Mouse (Mus musculus): Measurements from ENCODE around the gene Clec12b. TPM values are rescaled to one million over a fixed set of nuclear protein-coding genes. Genes with fewer than 3 reads are reported as not detected.
A peak's percentile ranks its signal among the peaks of the same experiment; 100 is the strongest.

Gene Clec12b
- polyA plus RNA-seq, 1 experiment from 2014 or later, result 0.12 TPM

DNA sequence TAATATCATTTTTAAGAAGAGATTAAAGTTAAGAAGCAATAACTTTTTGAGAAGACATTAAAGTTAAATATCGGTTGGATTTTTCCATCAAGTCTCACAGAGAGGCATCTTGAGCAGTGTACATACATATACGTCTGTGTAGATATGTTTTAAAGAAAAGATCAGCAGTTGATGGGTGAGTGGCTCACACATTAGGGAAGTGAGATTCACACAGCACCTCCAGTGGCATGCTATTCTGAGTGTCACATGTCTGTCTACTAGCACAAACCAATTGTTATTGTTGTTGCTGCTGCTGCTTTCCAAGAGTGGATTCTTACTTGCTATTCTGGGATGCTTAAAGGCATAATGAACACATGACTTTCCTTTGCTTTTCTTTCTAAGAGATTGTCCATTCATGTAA is 16.7 kb upstream of the Clec12b start:
- H3K27ac ChIP-seq, result no peak overlapping the region
- no peaks in the 10 kb centered on the region for H3K36me3 ChIP-seq
- ATAC-seq, result no peak
- no peak overlapping the region for H3K4me2 ChIP-seq (replicated peaks)
- no peak overlapping the region for H3K9ac ChIP-seq (replicated peaks)
- H3K4me1 ChIP-seq (replicated peaks), result no peaks in the 10 kb centered on the region
- no peaks in the 10 kb centered on the region for H3K27me3 ChIP-seq
- no peaks in the 10 kb centered on the region for H3K9me3 ChIP-seq
- no peak overlapping the region for H3K4me3 ChIP-seq (replicated peaks)
- WGBS, result 95% methylated on average over 2 of the region's 2 CpGs

DNA sequence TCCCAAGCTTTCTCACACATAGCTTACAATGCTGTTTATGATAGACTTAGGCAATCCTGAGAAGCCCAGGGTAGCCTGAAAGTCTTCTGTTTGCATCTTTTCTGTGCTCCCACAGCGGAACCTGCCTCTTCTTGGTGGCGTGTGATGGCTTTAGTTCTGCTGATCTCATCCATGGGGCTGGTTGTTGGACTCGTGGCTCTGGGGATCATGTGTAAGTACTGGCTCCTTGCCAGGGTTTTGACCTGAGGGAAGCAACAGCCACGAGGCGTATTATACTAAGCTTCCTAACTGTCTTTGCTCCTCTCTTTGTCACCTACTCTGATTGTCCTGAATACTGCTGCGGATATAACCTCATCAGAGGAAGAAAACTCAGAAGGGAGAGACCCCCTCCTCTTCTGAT is 14.3 kb upstream of the Clec12b start:
- no peaks in the 10 kb centered on the region for H3K4me1 ChIP-seq (replicated peaks)
- ATAC-seq, result no peak
- no peaks in the 10 kb centered on the region for H3K9me3 ChIP-seq
- 67% methylated on average over 6 of the region's 6 CpGs for WGBS
- no peak overlapping the region for H3K4me2 ChIP-seq (replicated peaks)
- H3K36me3 ChIP-seq, result no peaks in the 10 kb centered on the region
- no peak overlapping the region for H3K9ac ChIP-seq (replicated peaks)
- H3K27me3 ChIP-seq, result no peaks in the 10 kb centered on the region
- H3K4me3 ChIP-seq (replicated peaks), result no peak overlapping the region
- no peak overlapping the region for H3K27ac ChIP-seq

DNA sequence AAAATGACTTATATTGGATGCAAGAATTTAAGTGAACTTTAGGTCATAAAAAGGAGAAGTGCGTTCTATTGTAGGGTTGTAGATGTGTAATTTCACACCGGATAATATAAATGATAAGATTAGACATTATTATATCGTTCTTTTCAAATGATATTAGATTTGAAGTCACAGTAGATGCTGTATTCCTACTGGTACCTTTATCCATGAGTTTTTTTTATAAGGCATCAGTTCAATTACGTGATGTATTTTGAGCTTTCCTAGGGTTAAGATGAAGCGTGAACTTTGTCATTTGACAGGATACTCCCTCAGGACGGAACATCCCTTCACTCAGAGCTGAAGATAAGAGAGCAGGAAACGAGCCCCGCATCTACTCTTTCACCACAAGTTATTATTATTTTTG is 11.3 kb upstream of the Clec12b start, which contains the start of gene Clec1b:
Gene Clec1b (plus strand): TSS at position 301 of the 400 bp plus-strand sequence.
- Histone ChIP-seq H3K36me3 (no peaks in the 10 kb centered on the region), H3K27me3 (no peaks in the 10 kb centered on the region), H3K27ac (no peak within 1 kb of the TSS), H3K9me3 (no peaks in the 10 kb centered on the region), H3K9ac (replicated peaks) (no peak within 1 kb of the TSS), H3K4me2 (replicated peaks) (no peak within 1 kb of the TSS), H3K4me1 (replicated peaks) (no peaks in the 10 kb centered on the region), H3K4me3 (replicated peaks) (no peak within 1 kb of the TSS)
- no peak for ATAC-seq
- WGBS, result 91% methylated on average over 8 of the region's 8 CpGs

DNA sequence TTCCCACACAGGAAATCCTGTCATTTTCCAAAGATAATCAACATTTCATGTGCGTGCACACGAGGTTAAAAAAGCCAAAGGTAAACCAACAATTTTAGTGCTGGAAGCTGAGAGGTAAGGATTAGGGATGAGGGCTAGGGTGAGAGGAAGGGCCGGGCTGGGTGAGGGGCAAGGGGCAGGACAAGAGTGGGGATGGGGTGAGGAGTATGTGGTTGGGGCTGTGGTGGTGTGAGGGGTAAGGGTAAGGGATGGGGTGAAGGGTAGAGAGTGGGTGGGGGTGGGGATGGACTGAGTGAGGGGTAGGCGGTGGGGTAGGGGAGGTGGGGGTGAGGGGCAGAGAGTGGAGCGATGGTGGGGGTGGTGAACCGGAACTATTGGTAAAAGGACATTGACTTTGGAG is 8.1 kb upstream of the Clec12b start:
- Histone ChIP-seq H3K4me1 (replicated peaks) (no peaks in the 10 kb centered on the region), H3K9ac (replicated peaks) (no peak overlapping the region), H3K4me2 (replicated peaks) (no peak overlapping the region), H3K27me3 (no peaks in the 10 kb centered on the region), H3K36me3 (no peaks in the 10 kb centered on the region), H3K9me3 (no peaks in the 10 kb centered on the region), H3K4me3 (replicated peaks) (no peak overlapping the region), H3K27ac (no peak overlapping the region)
- WGBS, result 77% methylated on average over 6 of the region's 6 CpGs
- ATAC-seq, result peak; percentile 87

DNA sequence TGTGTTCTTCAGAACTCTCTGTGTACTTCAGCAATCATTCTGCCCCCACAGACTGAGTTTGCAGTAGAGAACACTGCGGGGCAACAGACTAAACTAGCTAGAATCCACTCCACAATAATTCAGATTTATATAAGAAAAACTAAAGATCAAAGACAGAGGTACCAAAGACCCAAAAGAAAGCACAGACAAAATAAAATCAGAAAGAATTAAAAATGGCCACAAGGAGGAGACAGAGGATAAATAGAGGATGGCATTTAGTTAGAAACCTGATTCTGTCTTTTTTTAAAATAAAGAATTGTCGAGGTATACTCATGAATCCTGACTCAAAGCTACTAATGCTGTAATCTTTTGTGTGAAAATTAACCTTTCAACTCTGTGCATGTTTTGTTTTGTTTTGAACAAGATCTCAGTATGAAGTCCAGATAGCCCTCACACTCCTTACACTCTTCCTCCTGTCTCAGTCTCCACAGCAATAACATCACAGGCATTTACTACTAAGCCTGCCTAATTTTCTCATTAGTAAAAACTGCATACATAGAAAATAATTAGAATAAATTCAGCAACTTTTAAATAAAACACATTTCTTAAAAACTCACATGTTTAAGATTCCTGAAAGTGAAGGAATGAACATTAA is 7.5 kb upstream of the Clec12b start:
- Histone ChIP-seq H3K9me3 (no peaks in the 10 kb centered on the region), H3K27ac (no peak overlapping the region), H3K27me3 (no peaks in the 10 kb centered on the region), H3K4me3 (replicated peaks) (no peak overlapping the region), H3K4me2 (replicated peaks) (no peak overlapping the region), H3K9ac (replicated peaks) (no peak overlapping the region), H3K4me1 (replicated peaks) (no peaks in the 10 kb centered on the region), H3K36me3 (no peaks in the 10 kb centered on the region)
- 32% methylated on average over 2 of the region's 2 CpGs for WGBS
- 0 out of 2 replicates have a peak, but pooled peaks have one; percentile 45 for ATAC-seq

DNA sequence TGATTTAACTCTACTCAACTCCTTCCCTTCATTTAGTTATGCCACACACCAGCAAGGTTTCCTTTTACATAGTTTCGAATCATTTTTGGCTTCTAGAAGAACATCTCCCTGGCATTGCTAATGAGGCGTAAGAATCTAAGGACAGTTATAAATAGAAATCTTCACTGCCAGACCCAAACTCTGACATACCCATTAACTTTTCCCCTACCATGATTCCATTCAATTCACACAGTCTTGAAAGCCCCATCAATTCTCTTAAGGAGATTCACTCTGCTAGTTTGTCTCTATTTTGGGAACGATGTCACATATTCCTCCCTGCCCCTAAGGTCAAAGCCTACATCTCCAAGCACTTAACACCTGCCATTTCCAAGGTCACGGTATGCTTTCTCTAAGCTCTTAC is 674 bp downstream of the Clec12b start:
- no peak for ATAC-seq
- no peak overlapping the region for H3K4me3 ChIP-seq (replicated peaks)
- WGBS, result 71% methylated on average over 4 of the region's 4 CpGs
- no peak overlapping the region for H3K27ac ChIP-seq
- no peaks in the 10 kb centered on the region for H3K27me3 ChIP-seq
- H3K9ac ChIP-seq (replicated peaks), result no peak overlapping the region
- H3K4me1 ChIP-seq (replicated peaks), result 0 out of 2 replicates have a peak, but pooled peaks cover 5% of the 10 kb centered on the region
- H3K36me3 ChIP-seq, result no peaks in the 10 kb centered on the region
- no peaks in the 10 kb centered on the region for H3K9me3 ChIP-seq
- no peak overlapping the region for H3K4me2 ChIP-seq (replicated peaks)

DNA sequence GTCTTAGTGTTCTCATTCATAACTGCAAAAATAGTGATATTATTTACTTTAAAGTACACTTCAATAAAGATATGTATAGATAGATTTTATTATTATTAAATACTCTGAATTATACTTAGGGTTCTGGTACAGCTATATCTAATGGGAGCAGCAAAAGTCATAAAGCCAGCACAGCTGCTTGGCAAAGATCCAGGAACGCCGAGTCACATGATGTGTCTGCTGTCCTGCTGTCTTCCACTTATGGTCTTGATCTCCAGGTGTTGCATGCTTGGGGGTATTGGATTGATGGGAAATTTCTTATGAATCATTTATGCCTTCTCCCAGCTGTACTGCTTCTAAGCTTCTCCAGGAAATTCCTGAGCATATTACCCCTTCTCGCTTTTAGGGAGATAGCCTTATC is 2.2 kb downstream of the Clec12b start:
- H3K4me2 ChIP-seq (replicated peaks), result no peak overlapping the region
- no peak overlapping the region for H3K27ac ChIP-seq
- 0 out of 2 replicates have a peak, but pooled peaks cover 5% of the 10 kb centered on the region for H3K4me1 ChIP-seq (replicated peaks)
- H3K27me3 ChIP-seq, result no peaks in the 10 kb centered on the region
- H3K4me3 ChIP-seq (replicated peaks), result no peak overlapping the region
- H3K9ac ChIP-seq (replicated peaks), result no peak overlapping the region
- H3K36me3 ChIP-seq, result no peaks in the 10 kb centered on the region
- H3K9me3 ChIP-seq, result no peaks in the 10 kb centered on the region
- 92% methylated on average over 3 of the region's 3 CpGs for WGBS
- no peak for ATAC-seq

DNA sequence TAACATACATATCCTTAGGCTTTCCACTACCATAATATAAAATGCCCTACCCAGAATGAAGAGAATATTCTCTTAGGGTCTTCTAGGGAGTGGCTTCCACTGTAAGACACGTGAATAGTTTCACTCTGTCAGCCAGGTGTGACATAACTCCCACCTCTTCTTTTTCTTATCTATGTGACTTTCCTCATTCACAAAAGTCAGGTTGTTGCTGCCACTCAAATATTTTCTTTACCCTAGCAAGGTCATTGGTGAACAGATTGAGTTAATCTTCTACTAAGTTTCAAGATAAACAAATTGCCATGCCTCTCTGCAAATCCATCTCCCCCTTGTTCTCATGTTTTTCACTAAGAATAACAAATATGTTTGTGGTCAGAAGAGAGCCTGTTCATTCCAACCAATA is 3.9 kb downstream of the Clec12b start:
- H3K27me3 ChIP-seq, result no peaks in the 10 kb centered on the region
- no peaks in the 10 kb centered on the region for H3K36me3 ChIP-seq
- ATAC-seq, result no peak
- no peaks in the 10 kb centered on the region for H3K9me3 ChIP-seq
- H3K9ac ChIP-seq (replicated peaks), result no peak overlapping the region
- H3K4me2 ChIP-seq (replicated peaks), result no peak overlapping the region
- H3K27ac ChIP-seq, result no peak overlapping the region
- 83% methylated on average over 1 of the region's 1 CpGs for WGBS
- H3K4me1 ChIP-seq (replicated peaks), result 0 out of 2 replicates have a peak, but pooled peaks cover 5% of the 10 kb centered on the region
- H3K4me3 ChIP-seq (replicated peaks), result no peak overlapping the region

DNA sequence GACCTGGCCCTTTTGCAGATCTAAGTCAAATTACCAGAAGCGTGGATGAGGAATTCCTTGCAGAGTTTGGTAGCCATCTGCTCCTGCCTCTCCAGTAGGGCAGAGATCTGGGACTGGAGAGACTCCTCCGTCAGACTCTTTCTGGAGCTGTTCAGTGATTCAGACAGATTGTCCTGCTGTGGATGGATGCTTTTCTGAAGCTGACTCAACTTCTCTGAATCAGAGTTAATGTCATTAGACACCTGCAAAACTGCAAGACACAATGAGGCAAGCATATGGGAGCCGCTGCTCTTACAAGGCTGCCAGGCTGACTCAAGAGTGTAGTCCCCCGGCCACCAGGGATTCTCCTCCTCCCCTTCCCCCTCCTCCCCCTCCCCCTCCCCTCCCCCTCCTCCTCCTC is 5.2 kb downstream of the Clec12b start:
- H3K4me1 ChIP-seq (replicated peaks), result 0 out of 2 replicates have a peak, but pooled peaks cover 3% of the 10 kb centered on the region
- no peak for ATAC-seq

DNA sequence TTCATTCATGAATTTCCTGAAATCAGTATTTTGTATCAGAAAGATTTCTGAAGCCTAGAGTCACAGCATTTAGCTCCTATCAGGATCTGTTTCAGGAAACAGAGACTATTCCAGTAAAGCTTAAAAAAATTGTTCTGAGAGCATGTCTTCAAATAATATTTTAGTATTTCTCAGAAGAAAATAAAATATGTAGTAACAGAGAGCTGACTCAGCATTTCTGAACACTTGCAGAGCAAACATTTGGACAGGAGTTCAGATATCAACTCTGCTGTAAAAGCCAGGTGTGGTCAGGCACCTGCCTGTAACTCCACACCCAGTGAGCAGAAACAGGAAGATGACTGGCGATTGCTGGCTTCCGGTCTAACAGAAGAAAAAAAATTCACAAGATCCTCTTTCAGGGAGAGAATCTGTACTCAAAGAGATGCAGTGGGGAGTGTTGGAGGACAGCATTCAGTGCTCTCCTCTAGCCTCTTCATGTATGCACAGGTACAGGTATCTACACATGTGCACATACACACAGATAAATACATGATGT is 10.7 kb downstream of the Clec12b start:
- ATAC-seq, result no peak
- 94% methylated on average over 2 of the region's 2 CpGs for WGBS

More for the DNA sequence above, 5.2 kb downstream of the Clec12b start:
- Histone ChIP-seq H3K27ac (no peak overlapping the region), H3K9me3 (no peaks in the 10 kb centered on the region; the same call in 1 of the 2 replicates), H3K9ac (replicated peaks) (no peak overlapping the region), H3K36me3 (no peaks in the 10 kb centered on the region), H3K4me2 (replicated peaks) (no peak overlapping the region), H3K27me3 (no peaks in the 10 kb centered on the region), H3K4me3 (replicated peaks) (no peak overlapping the region)
- 65% methylated on average over 4 of the region's 4 CpGs for WGBS

DNA sequence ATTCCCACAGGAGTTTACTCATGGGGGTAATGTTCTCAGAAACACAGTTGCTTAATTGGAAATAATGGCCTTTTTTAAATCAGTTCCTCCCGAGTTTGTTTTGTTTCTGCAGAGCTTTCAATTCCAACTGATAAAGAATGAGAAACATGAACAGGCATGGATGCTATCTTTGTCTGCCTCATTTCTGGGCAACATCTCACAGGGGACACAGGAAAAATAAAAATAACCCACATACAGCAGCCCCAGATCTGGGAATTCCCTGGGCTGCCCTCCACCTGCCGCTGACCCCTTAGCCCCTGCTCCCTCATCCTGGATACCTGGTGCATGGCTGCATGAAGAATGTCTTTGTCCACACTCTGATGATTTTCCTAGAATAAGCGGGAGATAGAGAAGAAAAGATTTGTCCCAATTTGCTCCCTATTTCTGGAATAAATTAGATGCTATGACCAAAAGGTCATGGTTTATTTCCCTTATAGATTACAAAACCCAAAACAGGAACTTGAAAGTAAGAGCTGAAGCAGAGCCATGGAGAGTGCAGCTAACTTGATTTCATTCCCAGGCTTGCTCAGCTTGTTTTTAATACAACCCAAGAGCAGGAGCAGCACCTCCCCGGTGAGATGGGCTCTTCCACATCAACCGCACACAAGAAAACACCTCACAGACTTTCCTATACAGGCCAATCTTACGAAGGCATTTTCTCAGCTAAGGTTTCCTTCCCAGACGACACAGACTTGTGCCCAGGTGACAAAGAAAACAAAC is 16.1 kb downstream of the Clec12b start:
- Histone ChIP-seq H3K4me1 (replicated peaks) (no peaks in the 10 kb centered on the region), H3K9ac (replicated peaks) (no peak overlapping the region), H3K27ac (no peak overlapping the region), H3K4me3 (replicated peaks) (no peak overlapping the region), H3K36me3 (no peaks in the 10 kb centered on the region), H3K27me3 (no peaks in the 10 kb centered on the region), H3K4me2 (replicated peaks) (no peak overlapping the region), H3K9me3 (no peaks in the 10 kb centered on the region)
- no peak for ATAC-seq
- 71% methylated on average over 7 of the region's 7 CpGs for WGBS

More for the DNA sequence above, 10.7 kb downstream of the Clec12b start:
- Histone ChIP-seq H3K9me3 (no peaks in the 10 kb centered on the region; the same call in 1 of the 2 replicates), H3K27ac (no peak overlapping the region), H3K4me3 (replicated peaks) (no peak overlapping the region), H3K4me2 (replicated peaks) (no peak overlapping the region), H3K4me1 (replicated peaks) (no peaks in the 10 kb centered on the region), H3K27me3 (no peaks in the 10 kb centered on the region), H3K9ac (replicated peaks) (no peak overlapping the region), H3K36me3 (no peaks in the 10 kb centered on the region)

DNA sequence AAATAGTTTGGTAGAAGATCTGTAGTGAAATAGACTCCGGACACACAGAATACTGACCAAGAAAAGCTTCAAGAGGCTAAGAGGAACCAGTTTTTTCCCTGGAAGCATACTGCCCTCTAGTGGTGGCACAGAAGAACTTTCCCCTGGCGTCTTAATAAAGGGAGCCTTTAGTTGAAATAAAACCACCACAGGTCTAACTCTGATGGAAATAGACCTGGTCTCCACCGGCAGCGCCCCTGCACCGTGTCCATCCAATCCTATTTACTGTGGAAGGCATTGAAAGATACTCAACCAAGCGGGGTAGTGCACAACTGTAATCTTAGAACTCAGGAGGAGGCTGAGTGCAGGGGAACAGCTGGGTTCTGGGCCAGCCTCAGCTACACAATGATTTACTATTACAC is 19.7 kb downstream of the Clec12b start:
- 15% methylated on average over 6 of the region's 6 CpGs for WGBS

More for the DNA sequence above, 19.7 kb downstream of the Clec12b start:
- H3K9me3 ChIP-seq, result no peaks in the 10 kb centered on the region
- H3K27ac ChIP-seq, result no peak overlapping the region
- H3K4me1 ChIP-seq (replicated peaks), result no peaks in the 10 kb centered on the region
- no peaks in the 10 kb centered on the region for H3K27me3 ChIP-seq
- H3K4me3 ChIP-seq (replicated peaks), result no peak overlapping the region
- no peak overlapping the region for H3K4me2 ChIP-seq (replicated peaks)
- peak; percentile 75 for ATAC-seq
- H3K36me3 ChIP-seq, result no peaks in the 10 kb centered on the region
- H3K9ac ChIP-seq (replicated peaks), result no peak overlapping the region
